Mouse (Mus musculus): ENCODE results near the gene Kcnn3. TPM values are rescaled to one million over a fixed set of nuclear protein-coding genes. Genes with fewer than 3 reads are reported as not detected.

The Kcnn3 gene
- polyA plus RNA-seq, 1 experiment from 2014 or later: 0.74 TPM

DNA sequence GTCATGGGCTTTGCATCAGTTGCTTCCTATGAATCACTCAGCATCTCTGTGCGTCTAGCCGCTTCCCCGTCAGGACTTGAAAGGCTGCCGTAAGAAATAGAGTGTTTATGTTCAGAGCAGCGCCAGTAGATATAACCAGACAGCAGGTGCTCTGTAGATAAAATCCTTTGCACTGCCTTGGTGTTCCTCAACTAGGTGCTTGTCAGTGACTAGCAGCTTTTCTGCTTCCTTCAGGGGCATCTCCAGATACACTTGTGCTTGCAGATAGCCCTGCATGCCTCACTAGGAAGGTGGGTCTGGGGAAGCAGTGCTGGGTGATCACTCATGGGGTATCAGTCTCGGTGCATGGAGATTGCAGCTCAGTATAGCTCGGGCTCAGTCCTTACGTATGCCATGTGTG lies 123.4 kb downstream of the Kcnn3 start:
- 73% methylated on average over 8 of the region's 8 CpGs for WGBS
- peaks cover 29% of the 10 kb centered on the region for H3K4me1 ChIP-seq
- no peaks in the 10 kb centered on the region for H3K36me3 ChIP-seq
- H3K9me3 ChIP-seq (replicated peaks): peaks cover 4% of the 10 kb centered on the region; the same call in 1 of the 2 replicates
- no peak for DNase-seq (ENCODE audit: low spot score)
- H3K27ac ChIP-seq: no peak overlapping the region
- no peak overlapping the region for H3K4me3 ChIP-seq
- H3K27me3 ChIP-seq (ENCODE audit: low read depth, poor library complexity, severe bottlenecking): peaks cover 7% of the 10 kb centered on the region; the same call in 1 of the 2 replicates

DNA sequence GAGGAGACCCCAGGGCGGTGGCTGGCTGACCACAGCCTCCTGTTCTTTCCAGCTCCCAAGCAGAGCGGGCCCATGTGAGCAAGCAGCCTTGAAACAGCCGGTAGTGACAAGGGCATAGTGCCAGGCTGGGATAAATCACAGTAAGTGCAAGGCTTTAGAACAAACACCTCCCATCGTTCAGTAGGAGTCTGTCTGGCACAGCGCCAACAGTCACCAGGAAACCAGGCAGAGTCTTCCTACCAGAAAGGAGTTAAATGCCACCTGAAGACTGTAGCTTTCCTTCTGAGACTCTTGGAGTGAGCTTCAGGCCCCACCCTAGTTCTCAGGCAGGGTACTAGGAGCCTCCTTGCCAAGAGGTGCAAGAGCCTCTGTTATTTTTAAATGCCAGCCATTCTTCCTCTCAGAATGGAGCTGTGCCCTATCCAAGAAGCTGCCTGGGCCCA lies 126.9 kb downstream of the Kcnn3 start:
- no peaks in the 10 kb centered on the region for H3K9me3 ChIP-seq (replicated peaks)
- no peaks in the 10 kb centered on the region for H3K36me3 ChIP-seq
- 88% methylated on average over 5 of the region's 5 CpGs for WGBS
- H3K27ac ChIP-seq: peak overlapping the region; percentile 79
- peaks cover 7% of the 10 kb centered on the region; the same call in 1 of the 2 replicates for H3K27me3 ChIP-seq (ENCODE audit: low read depth, poor library complexity, severe bottlenecking)
- H3K4me3 ChIP-seq: no peak overlapping the region
- no peak for DNase-seq (ENCODE audit: low spot score)
- peaks cover 29% of the 10 kb centered on the region for H3K4me1 ChIP-seq

DNA sequence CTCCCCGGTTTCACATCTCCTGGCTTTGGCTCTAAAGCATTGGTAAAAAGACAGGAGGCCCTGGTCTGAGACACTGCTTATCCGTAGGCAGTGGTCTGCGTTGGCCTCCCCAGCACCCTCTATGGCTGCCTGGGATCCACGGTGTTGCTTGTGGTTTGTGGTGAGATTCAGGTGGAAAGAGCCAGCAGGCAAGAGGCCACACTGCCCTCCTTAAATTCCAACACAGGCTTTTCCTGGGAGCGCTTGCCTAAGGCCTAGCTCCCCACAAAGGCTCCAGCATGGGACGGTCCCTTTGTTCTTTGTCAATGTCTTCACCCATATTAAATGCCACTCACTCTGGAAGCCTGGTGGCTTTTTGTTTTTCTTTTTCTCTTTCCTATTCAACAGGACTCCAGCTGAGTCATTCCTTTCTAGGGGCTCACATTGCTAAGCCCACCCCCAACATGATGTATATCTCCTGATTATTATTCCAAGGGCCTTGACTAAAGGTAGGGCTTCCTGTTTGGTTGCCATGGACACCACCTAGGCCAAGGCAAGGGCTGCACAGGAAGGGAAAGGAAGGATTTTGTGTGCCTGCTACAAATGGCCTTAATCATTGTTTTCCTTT lies 127.4 kb downstream of the Kcnn3 start:
- Histone ChIP-seq H3K27ac (peak overlapping the region; percentile 79), H3K27me3 (ENCODE audit: low read depth, poor library complexity, severe bottlenecking) (peaks cover 3% of the 10 kb centered on the region; the same call in 1 of the 2 replicates), H3K9me3 (replicated peaks) (no peaks in the 10 kb centered on the region), H3K4me3 (no peak overlapping the region), H3K36me3 (no peaks in the 10 kb centered on the region), H3K4me1 (peaks cover 27% of the 10 kb centered on the region)
- peak; percentile 41 for DNase-seq (ENCODE audit: low spot score)
- WGBS: 81% methylated on average over 6 of the region's 6 CpGs

DNA sequence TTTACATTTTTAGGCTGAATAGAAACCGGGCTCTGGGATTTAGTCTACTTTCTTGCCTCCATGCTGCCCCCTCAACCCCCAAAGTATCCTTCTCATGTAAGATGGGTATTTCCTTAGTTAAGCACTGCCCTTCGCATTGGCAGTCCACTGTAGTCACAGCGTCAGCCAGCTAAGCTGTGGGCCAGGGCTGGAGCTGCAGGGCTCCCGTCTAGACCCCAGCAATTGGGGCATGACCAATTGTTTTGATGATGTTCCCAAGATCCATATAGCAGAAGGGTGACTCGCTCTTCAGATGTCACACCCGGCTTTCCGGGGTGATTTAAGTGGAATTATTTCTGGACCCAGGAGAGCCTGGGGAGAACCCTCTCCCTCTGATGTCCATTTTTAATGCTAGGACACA lies 129.9 kb downstream of the Kcnn3 start:
- no peak overlapping the region for H3K27ac ChIP-seq
- no peak overlapping the region for H3K4me3 ChIP-seq
- peaks cover 24% of the 10 kb centered on the region for H3K4me1 ChIP-seq
- H3K9me3 ChIP-seq (replicated peaks): no peaks in the 10 kb centered on the region
- no peak for DNase-seq (ENCODE audit: low spot score)
- no peaks in the 10 kb centered on the region for H3K36me3 ChIP-seq
- 88% methylated on average over 7 of the region's 7 CpGs for WGBS
- no peaks in the 10 kb centered on the region for H3K27me3 ChIP-seq (ENCODE audit: low read depth, poor library complexity, severe bottlenecking)

DNA sequence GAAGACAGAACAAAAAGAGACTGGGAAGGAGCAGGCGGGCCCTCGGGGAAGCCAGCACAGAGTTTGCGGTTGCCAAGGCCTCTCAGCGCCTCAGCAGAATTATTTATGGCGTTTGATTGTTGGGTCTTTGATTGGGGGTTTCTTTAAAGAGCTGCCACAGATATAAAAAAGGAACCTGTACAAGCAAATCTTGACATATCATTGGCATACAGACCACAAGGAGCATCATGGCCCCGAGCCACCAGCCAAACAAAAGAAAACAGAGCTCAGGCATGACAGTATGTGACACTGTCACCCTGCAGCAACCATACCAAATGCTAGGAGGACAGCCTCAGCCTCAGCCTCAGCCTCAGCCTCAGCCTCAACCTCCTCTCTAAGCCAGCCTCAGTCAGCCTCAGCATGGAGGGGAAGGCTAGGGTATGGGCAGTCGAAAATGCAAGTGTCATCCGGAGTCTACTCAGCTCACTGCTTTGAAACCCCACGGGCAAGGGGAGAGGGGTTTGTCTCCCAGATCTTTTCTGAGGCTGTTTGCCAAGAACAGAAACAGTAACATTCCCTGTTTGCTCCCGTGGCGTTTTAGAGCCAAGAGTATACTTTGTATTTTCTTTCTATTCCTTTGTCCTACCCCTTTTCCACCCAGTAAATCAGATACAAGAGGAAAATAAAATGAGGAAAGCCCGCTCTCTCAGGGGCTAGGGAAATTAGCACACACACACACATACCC lies 133.4 kb downstream of the Kcnn3 start:
- H3K4me1 ChIP-seq: peaks cover 6% of the 10 kb centered on the region; the same call in 1 of the 2 replicates
- DNase-seq (ENCODE audit: low spot score): no peak
- no peak overlapping the region for H3K27ac ChIP-seq
- no peaks in the 10 kb centered on the region for H3K27me3 ChIP-seq (ENCODE audit: low read depth, poor library complexity, severe bottlenecking)
- H3K36me3 ChIP-seq: no peaks in the 10 kb centered on the region
- WGBS: 77% methylated on average over 12 of the region's 12 CpGs
- no peak overlapping the region for H3K4me3 ChIP-seq
- no peaks in the 10 kb centered on the region for H3K9me3 ChIP-seq (replicated peaks)

DNA sequence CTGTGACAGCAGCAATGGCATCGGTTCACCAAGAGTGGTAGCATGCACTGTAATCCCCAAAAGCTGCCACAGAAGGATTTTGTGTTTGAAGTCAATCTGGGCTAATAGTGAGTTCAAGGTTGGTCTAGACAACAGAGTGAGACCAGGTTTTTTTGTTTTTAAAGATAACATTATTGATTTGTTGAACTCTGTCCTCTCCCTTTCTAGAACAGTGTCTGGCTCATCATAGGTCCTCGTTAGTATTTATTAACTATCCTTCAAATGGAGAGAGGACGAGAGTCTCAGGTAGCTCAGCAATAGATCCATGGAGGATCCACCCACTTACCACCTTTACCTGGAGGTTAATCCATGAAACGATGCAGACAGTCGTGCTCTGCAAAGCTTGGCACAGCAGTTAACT lies 137.1 kb downstream of the Kcnn3 start:
- Histone ChIP-seq H3K4me1 (peaks cover 3% of the 10 kb centered on the region; the same call in 1 of the 2 replicates), H3K27ac (no peak overlapping the region), H3K9me3 (replicated peaks) (no peaks in the 10 kb centered on the region), H3K36me3 (no peaks in the 10 kb centered on the region), H3K4me3 (no peak overlapping the region), H3K27me3 (ENCODE audit: low read depth, poor library complexity, severe bottlenecking) (no peaks in the 10 kb centered on the region)
- 94% methylated on average over 5 of the region's 5 CpGs for WGBS
- DNase-seq (ENCODE audit: low spot score): no peak

DNA sequence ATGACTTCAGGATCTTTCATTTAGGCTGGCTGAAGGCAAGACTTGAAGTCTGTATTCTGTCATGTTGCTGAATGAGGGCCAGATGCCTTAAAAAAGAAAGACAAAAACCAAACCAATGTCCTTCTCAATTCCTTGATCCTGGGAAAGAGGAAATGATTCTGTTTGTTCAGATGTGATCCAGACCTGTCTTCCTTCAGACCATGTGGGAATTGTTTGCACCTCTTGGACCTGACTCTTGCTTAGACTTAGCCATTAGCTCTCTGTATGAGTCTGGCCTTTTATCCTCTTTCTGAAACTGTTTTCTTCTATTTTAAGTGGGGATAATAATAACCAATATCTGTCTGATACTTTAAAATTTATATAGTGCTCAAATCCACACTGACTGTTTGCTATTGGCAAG lies 138.5 kb downstream of the Kcnn3 start:
- Histone ChIP-seq H3K4me3 (no peak overlapping the region), H3K27me3 (ENCODE audit: low read depth, poor library complexity, severe bottlenecking) (no peaks in the 10 kb centered on the region), H3K27ac (no peak overlapping the region), H3K36me3 (no peaks in the 10 kb centered on the region), H3K4me1 (peaks cover 3% of the 10 kb centered on the region), H3K9me3 (replicated peaks) (no peaks in the 10 kb centered on the region)
- DNase-seq (ENCODE audit: low spot score): no peak

DNA sequence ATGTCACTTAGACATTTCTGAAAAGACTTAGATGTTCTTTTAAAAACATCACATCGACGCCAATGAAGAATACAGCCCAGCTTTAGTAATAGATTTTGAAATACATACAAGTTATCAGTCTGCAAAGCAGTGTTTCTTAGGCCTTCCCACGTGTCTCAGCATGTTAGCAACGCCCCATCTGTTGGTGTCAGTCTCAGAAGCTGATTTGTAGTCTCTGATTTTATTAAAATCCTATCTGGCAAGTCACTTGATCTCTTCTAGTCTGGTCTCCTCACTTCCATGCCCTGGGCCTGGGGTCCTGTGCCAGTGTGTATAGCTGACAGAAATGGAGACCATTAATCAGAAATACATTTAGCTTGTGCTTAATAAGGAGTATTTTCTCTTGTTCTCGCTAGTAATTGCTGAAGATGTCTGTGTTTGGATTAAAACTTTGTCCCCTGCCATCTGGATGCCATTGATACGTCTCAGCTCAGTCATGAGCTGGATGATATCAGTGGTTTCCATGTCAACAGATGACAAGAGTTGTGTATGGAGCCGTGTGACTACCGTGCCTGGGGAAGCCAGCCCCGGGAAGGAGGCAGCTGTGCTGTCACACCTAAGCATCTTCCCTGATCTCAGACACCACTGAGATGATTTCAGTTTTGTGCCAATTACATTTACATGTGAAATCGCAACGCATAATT lies 140.1 kb downstream of the Kcnn3 start:
- H3K4me1 ChIP-seq: peaks cover 18% of the 10 kb centered on the region
- no peak for DNase-seq (ENCODE audit: low spot score)
- WGBS: 82% methylated on average over 11 of the region's 11 CpGs
- no peak overlapping the region for H3K4me3 ChIP-seq
- H3K9me3 ChIP-seq (replicated peaks): no peaks in the 10 kb centered on the region
- H3K27ac ChIP-seq: no peak overlapping the region
- no peaks in the 10 kb centered on the region for H3K36me3 ChIP-seq
- H3K27me3 ChIP-seq (ENCODE audit: low read depth, poor library complexity, severe bottlenecking): no peaks in the 10 kb centered on the region

DNA sequence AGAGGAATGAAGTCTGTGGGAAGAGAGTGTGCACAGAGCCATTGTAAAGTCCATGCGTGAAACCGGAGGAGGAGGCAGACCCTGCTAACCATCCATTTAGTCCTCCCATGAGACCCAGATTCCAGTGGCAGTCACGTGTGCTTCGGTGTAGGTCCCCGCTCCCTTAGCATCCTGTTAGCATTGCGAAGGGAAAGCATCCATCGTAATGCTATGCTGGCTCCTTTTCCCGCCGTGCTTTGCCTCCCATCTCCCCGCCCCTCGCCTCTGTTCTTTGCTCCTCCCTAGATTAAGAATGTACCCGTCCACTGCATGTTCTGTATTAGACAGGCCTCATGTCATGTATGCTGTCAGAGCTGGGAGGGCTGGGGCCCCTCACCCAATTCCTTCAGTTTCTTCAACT lies 144.8 kb downstream of the Kcnn3 start:
- no peak overlapping the region for H3K4me3 ChIP-seq
- H3K27me3 ChIP-seq (ENCODE audit: low read depth, poor library complexity, severe bottlenecking): no peaks in the 10 kb centered on the region
- no peaks in the 10 kb centered on the region for H3K36me3 ChIP-seq
- no peak overlapping the region for H3K27ac ChIP-seq
- WGBS: 58% methylated on average over 12 of the region's 12 CpGs
- no peak for DNase-seq (ENCODE audit: low spot score)
- peaks cover 31% of the 10 kb centered on the region for H3K4me1 ChIP-seq
- H3K9me3 ChIP-seq (replicated peaks): no peaks in the 10 kb centered on the region

DNA sequence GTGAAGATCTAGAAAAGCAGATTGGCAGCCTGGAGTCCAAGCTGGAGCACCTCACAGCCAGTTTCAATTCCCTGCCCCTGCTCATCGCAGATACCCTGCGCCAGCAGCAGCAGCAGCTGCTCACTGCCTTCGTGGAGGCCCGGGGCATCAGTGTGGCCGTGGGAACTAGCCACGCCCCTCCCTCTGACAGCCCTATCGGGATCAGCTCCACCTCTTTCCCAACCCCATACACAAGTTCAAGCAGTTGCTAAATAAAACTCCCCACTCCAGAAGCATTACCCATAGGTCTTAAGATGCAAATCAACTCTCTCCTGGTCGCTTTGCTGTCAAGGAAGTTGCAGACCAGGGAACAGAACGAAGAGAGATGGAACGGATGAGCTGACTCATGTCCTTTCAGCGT lies 147.2 kb downstream of the Kcnn3 start:
- Histone ChIP-seq H3K27me3 (ENCODE audit: low read depth, poor library complexity, severe bottlenecking) (no peaks in the 10 kb centered on the region), H3K9me3 (replicated peaks) (no peaks in the 10 kb centered on the region), H3K4me1 (peaks cover 31% of the 10 kb centered on the region), H3K27ac (no peak overlapping the region), H3K4me3 (no peak overlapping the region), H3K36me3 (no peaks in the 10 kb centered on the region)
- DNase-seq (ENCODE audit: low spot score): no peak
- WGBS: 50% methylated on average over 11 of the region's 11 CpGs

DNA sequence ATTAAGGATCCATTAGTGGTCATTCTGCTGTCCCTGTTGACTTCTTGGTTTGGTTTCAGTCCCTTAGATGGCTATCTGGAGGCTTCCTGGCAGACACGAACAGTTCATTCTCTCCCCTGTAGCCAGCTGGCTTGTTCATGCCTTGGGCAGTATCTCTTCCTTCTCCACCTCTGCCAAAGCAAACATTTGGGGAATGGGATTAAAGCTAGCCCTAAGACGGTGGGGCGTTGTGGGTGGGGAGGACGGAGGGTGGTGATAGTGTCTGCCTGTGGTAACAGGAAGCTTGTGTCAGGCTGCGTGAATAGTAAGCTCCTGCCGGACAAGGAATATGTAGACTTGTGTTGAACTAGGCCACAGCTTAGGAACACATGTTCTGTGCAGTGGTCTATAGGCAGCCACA lies 151.4 kb downstream of the Kcnn3 start:
- H3K9me3 ChIP-seq (replicated peaks): no peaks in the 10 kb centered on the region
- H3K4me1 ChIP-seq: peaks cover 9% of the 10 kb centered on the region
- 76% methylated on average over 6 of the region's 6 CpGs for WGBS
- H3K27me3 ChIP-seq (ENCODE audit: low read depth, poor library complexity, severe bottlenecking): no peaks in the 10 kb centered on the region
- no peak for DNase-seq (ENCODE audit: low spot score)
- H3K4me3 ChIP-seq: no peak overlapping the region
- no peak overlapping the region for H3K27ac ChIP-seq
- H3K36me3 ChIP-seq: no peaks in the 10 kb centered on the region

DNA sequence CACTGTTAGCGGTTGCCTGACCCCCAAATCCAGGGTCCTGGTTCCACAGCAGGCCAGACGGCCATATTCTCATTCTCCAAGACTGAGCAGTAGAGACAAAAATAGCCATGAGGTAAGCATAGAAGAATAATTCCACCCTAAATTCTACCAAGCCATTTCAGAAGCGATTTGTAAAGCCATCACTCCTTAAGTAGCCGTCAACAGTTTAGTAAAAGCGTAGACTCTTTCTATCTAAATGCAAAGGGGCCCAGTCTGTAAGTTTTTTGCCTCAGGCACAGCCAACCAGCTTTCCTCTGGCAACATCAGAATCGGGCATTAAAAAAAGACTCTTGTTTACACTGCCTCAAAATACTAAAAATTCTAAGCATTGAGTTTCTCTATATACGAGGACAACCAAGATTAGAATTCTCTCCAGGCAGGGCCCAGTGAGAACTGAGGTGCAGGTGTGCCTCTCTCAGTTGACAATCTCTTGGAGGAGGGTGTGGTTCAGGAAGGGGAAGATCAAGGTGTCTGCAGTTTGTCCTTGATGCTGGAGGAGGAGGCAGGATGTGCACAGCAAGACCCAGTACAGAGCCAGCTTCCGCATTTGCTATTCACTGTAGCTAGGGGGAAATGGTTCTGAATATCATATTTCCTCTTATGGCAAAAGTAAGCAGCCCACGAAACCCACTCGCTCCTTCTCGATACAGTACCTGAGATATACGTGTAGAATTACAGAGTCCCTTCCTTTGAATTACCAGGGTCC lies 152.8 kb downstream of the Kcnn3 start:
- H3K4me3 ChIP-seq: no peak overlapping the region
- no peak for DNase-seq (ENCODE audit: low spot score)
- H3K27ac ChIP-seq: no peak overlapping the region
- H3K36me3 ChIP-seq: no peaks in the 10 kb centered on the region
- no peaks in the 10 kb centered on the region for H3K4me1 ChIP-seq
- H3K27me3 ChIP-seq (ENCODE audit: low read depth, poor library complexity, severe bottlenecking): no peaks in the 10 kb centered on the region
- 90% methylated on average over 12 of the region's 12 CpGs for WGBS
- H3K9me3 ChIP-seq (replicated peaks): no peaks in the 10 kb centered on the region

Measured in limb, embryonic 10.5 days (tissue).